20 mouse cellular contexts compared by ENCODE assay signal in the genomic region with DNA sequence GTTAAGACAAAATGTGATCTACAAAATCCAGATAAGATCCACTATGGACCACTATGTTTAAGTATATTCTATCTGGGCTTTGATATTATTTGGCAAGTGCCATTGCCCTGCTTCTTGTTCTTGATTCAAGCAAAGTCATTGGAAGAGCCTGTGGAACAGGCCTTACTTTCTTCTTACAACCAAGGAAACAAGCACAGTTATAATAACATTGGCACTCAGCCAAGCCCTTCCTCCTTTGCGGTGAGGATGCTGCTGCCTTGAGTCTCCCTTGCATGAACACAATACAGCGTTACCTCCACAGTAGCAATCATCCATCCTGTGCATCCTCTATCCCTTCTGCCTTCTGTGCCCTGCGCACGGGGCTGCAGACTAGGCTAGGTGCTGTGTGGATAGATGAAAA.
"Had no signal": no experiment of that assay in that cellular context is flagged by ENCODE, and none has a peak within 500 bp of the region (broad histone marks: within the 10 kb centered on the region; RNA-seq: fewer than 3 reads in every experiment).

No protein-coding gene starts in this region.

- H3K27ac ChIP-seq: kidney, postnatal 0 days; layer of hippocampus, adult 2 months; limb, embryonic 10.5 days; limb, embryonic 13.5 days; liver, embryonic 12.5 days; liver, embryonic 15.5 days; lung, embryonic 15.5 days; macrophage; midbrain, embryonic 12.5 days; neural tube, embryonic 13.5 days had no signal

- H3K36me3 ChIP-seq: limb, embryonic 10.5 days; limb, embryonic 13.5 days; liver, embryonic 12.5 days; liver, embryonic 15.5 days; lung, embryonic 15.5 days; midbrain, embryonic 12.5 days; neural tube, embryonic 13.5 days had no signal

- H3K4me1 ChIP-seq: limb, embryonic 10.5 days; limb, embryonic 13.5 days; liver, embryonic 12.5 days; liver, embryonic 15.5 days; lung, embryonic 15.5 days; neural tube, embryonic 13.5 days had no signal

- H3K9ac ChIP-seq: limb, embryonic 13.5 days; liver, embryonic 12.5 days; liver, embryonic 15.5 days; lung, embryonic 15.5 days; midbrain, embryonic 12.5 days; neural tube, embryonic 13.5 days had no signal

- ATAC-seq: intestine, postnatal 0 days; liver, embryonic 12.5 days; midbrain, embryonic 16.5 days had no signal

- DNase-seq: kidney, adult 2 months; kidney, postnatal 25 days; layer of hippocampus, adult 9-11 months; liver; retina, postnatal 1 day; thymus, adult 18-20 months; thymus, postnatal 36 days had no signal

- H3K27me3 ChIP-seq: limb, embryonic 13.5 days; liver, embryonic 12.5 days; liver, embryonic 15.5 days; lung, embryonic 15.5 days; midbrain, embryonic 12.5 days; neural tube, embryonic 13.5 days had no signal

- H3K9me3 ChIP-seq: limb, embryonic 10.5 days; limb, embryonic 13.5 days; liver, embryonic 12.5 days; liver, embryonic 15.5 days; lung, embryonic 15.5 days; midbrain, embryonic 12.5 days; neural tube, embryonic 13.5 days had no signal

- H3K4me2 ChIP-seq: limb, embryonic 13.5 days; liver, embryonic 12.5 days; liver, embryonic 15.5 days; lung, embryonic 15.5 days; midbrain, embryonic 12.5 days; neural tube, embryonic 13.5 days had no signal

- H3K4me3 ChIP-seq: layer of hippocampus, adult 2 months; limb, embryonic 10.5 days; limb, embryonic 13.5 days; liver, embryonic 12.5 days; liver, embryonic 15.5 days; lung, embryonic 15.5 days; midbrain, embryonic 12.5 days; myocyte; neural tube, embryonic 13.5 days had no signal
